Mouse (Mus musculus): ENCODE data around the gene Plcb4. TPM values are rescaled to one million over a fixed set of nuclear protein-coding genes. Genes with fewer than 3 reads are reported as not detected.
"Not testable (repeated sequence)": the region's sequence is repeated elsewhere in the genome, so short reads cannot be mapped to it uniquely, and the experiment has no call there.

The Plcb4 gene
- polyA plus RNA-seq, 1 experiment from 2014 or later = 0.62 TPM

DNA sequence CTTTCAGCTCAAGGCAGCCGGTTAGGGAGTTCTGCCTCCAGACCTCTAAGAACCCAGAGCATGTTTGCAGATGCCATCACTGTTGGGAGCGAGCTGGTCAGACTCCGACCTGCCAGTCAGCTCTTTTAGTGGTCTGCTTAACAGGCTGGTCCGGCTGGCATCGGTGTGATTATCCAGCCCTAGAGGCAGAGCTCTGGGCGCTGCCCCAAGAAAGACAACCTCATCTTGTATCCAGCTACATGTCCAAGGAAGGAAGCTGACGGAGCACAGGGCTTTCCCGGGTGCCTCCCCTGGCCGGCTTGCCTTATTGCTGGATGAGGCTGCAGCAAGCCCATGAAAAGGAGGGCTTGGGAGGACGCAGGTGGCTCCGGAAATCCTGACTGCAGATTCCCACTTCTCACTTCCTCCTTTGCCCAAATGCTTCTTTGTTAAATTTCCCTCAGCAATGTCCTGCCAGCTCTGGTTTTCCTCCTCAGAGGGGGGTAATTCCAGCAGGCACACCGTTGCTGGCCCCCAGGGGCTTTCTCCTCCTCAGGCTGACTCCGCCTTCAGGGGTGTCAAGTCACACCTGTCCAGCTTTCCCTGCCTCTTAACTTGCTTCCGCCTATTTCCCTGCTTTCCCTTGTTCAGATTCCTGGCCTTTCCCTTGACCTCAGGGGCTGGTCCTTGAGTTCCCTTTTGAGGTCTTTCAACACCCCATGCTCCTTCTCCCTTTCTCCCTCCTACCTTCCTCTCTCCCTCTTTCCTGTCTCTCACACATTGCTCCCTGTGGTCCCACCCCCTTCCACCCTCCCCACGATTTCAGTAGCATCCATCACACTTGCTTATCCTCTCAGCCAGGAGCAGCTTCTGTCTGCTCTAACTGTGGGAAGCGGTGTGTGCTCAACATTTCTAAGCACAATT, 58.7 kb downstream of the Plcb4 start:
- 52% methylated on average over 16 of the region's 16 CpGs for WGBS (ENCODE audit: missing documents)
- no peaks in the 10 kb centered on the region for H3K36me3 ChIP-seq (ENCODE audit: inconsistent target)
- no peaks in the 10 kb centered on the region for H3K79me2 ChIP-seq (ENCODE audit: inconsistent target)

GRCm38 (mm10) chr2:135722109-135722508, 63.3 kb downstream of the Plcb4 start:
- WGBS (ENCODE audit: missing documents) = 85% methylated on average over 5 of the region's 5 CpGs
- Histone ChIP-seq H3K36me3 (ENCODE audit: inconsistent target) (no peaks in the 10 kb centered on the region), H3K4me3 (ENCODE audit: inconsistent target) (no peak overlapping the region), H3K27ac (no peak overlapping the region), H3K79me2 (ENCODE audit: inconsistent target) (no peaks in the 10 kb centered on the region)

More for the DNA sequence above, 58.7 kb downstream of the Plcb4 start:
- Histone ChIP-seq H3K27ac (no peak overlapping the region), H3K4me3 (ENCODE audit: inconsistent target) (no peak overlapping the region)

DNA sequence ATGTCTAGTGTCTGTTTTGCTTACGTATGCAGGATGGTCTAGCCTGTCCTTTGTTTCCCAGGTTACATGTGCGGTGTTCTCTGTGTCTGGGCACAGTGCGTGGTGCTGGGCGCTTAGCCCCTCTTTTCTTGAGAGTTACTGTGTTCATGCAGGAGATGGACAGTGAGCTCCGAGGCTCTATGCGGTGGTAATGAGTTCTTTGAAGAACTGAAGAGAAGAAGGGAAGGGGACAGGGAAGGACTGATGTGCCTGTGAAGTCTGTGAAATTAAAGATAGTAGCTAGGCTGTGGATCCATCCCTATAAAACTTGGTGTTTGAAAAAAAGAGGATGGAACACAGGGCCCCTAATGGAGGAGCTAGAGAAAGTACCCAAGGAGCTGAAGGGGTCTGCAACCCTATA, 64.6 kb downstream of the Plcb4 start:
- no peak overlapping the region for H3K27ac ChIP-seq
- H3K36me3 ChIP-seq (ENCODE audit: inconsistent target) = no peaks in the 10 kb centered on the region
- H3K4me3 ChIP-seq (ENCODE audit: inconsistent target) = no peak overlapping the region
- WGBS (ENCODE audit: missing documents) = 97% methylated on average over 6 of the region's 6 CpGs
- no peaks in the 10 kb centered on the region for H3K79me2 ChIP-seq (ENCODE audit: inconsistent target)

DNA sequence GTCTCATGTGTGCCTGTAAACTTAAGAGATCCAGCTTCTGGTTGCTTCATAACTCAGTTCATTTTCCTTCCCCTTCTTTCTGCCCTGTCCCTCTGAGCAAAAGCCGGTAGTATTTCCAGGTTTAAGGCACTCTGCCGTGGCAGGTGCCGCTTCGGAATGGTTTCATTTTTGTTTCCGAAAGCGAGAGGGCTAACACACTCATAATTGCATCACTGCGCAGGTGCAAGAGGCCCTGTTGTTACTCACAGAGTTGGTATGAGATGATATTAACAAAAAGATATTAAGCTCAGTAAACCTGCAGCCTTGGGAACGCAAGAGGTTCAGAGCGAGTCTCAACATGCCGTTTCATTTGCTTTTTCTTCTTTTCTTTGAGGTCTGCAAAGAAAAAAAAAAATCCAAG, 65.7 kb downstream of the Plcb4 start:
- no peaks in the 10 kb centered on the region for H3K36me3 ChIP-seq (ENCODE audit: inconsistent target)
- no peaks in the 10 kb centered on the region for H3K79me2 ChIP-seq (ENCODE audit: inconsistent target)
- H3K27ac ChIP-seq = no peak overlapping the region
- WGBS (ENCODE audit: missing documents) = 72% methylated on average over 7 of the region's 10 CpGs
- H3K4me3 ChIP-seq (ENCODE audit: inconsistent target) = no peak overlapping the region

- Histone ChIP-seq H3K4me3 (ENCODE audit: inconsistent target) (no peak overlapping the region), H3K36me3 (ENCODE audit: inconsistent target) (no peaks in the 10 kb centered on the region), H3K79me2 (ENCODE audit: inconsistent target) (no peaks in the 10 kb centered on the region), H3K27ac (peak overlapping the region; percentile 31)
- WGBS (ENCODE audit: missing documents) = 12% methylated on average over 4 of the region's 4 CpGs
These were observed 66.6 kb downstream of the Plcb4 start for GRCm38 (mm10) chr2:135725362-135725761.

DNA sequence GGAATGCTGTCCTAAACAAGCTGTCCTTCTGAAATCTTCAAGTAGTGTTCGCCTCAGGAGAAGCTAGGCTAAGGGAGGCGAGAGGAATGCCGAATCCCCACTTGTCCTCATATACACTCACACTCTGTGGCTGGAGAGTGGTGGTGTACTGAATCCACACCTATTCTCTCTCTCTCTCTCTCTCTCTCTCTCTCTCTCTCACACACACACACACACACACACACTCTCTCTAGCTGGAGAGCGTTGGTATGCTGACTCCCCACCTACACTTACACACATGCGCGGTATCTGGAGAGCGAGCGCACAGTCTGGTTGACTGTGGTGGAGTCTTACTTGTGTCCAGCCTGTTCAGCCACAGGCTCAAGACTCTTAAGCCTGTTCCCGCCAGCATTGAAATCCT, 68.3 kb downstream of the Plcb4 start:
- Histone ChIP-seq H3K36me3 (ENCODE audit: inconsistent target) (no peaks in the 10 kb centered on the region), H3K79me2 (ENCODE audit: inconsistent target) (no peaks in the 10 kb centered on the region), H3K4me3 (ENCODE audit: inconsistent target) (no peak overlapping the region), H3K27ac (no peak overlapping the region)
- WGBS (ENCODE audit: missing documents) = 96% methylated on average over 7 of the region's 9 CpGs

DNA sequence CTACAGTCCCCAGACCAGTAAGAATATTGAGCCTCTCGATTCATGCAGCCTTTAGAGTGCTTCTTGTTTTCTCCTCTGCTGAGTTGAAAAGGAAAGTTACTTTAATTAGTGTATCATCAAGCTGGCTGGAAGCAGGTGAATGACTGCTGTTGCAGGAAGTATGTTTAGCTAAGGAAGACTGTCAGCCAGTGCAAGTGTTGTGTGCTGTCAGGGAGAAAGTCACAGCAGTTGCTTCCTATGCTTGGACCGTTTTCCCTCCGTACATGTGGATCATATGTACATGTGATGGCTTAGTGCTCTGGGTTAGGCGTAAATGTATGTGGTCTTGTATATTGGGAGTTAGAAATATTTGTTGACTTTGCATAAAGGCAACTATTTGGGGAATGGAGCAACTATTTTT, 69.1 kb downstream of the Plcb4 start:
- Histone ChIP-seq H3K27ac (no peak overlapping the region), H3K79me2 (ENCODE audit: inconsistent target) (no peaks in the 10 kb centered on the region), H3K4me3 (ENCODE audit: inconsistent target) (no peak overlapping the region), H3K36me3 (ENCODE audit: inconsistent target) (no peaks in the 10 kb centered on the region)
- WGBS (ENCODE audit: missing documents) = 67% methylated on average over 4 of the region's 4 CpGs

DNA sequence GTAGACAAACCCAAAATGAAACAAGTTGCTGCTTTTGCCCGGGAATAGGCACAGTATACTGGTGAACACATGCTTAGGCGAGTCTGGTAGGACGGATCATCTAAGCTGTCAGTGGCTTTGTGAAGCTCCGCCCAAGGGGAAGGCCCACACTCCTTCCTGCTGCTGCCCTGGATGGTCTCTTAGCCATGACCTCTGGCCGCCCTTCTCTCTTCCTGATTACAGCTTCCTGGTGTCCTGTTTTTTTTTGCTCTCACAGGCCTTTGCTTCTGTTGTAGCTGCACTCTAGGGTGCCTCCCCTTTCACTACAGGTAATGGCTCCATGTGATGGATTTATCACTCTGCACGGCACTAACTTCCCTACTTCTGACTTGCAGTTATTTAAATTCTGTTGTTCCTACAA, 72.8 kb downstream of the Plcb4 start:
- H3K36me3 ChIP-seq (ENCODE audit: inconsistent target) = no peaks in the 10 kb centered on the region
- no peak overlapping the region for H3K27ac ChIP-seq
- H3K79me2 ChIP-seq (ENCODE audit: inconsistent target) = no peaks in the 10 kb centered on the region
- H3K4me3 ChIP-seq (ENCODE audit: inconsistent target) = no peak overlapping the region
- WGBS (ENCODE audit: missing documents) = 40% methylated on average over 6 of the region's 6 CpGs

GRCm38 (mm10) chr2:135732651-135733050, 73.8 kb downstream of the Plcb4 start:
- Histone ChIP-seq H3K4me3 (ENCODE audit: inconsistent target) (no peak overlapping the region), H3K36me3 (ENCODE audit: inconsistent target) (no peaks in the 10 kb centered on the region), H3K27ac (no peak overlapping the region), H3K79me2 (ENCODE audit: inconsistent target) (no peaks in the 10 kb centered on the region)
- WGBS (ENCODE audit: missing documents) = 35% methylated on average over 4 of the region's 4 CpGs

GRCm38 (mm10) chr2:135733926-135734510, 75.2 kb downstream of the Plcb4 start:
- 79% methylated on average over 10 of the region's 10 CpGs for WGBS (ENCODE audit: missing documents)

DNA sequence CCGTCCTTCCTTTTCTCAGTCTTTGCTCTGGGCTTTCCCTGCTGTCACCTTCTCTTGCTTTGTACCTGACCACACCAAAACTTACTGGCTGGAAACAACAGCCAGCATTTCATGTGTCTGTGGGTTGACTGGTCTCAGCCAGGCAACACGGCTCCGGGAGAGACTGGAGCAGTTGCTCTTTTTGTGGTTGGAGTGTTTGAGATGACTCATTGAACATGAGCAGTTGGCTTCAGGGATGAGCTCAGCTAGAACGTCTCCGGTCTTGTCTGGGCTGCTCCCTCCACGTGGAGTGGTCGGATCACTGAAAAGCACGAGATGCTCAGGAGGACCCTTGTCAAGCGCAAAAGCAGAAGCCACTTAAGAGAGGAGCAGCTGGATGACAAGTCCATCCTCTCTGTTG, 78.7 kb downstream of the Plcb4 start:
- 29% methylated on average over 7 of the region's 9 CpGs for WGBS (ENCODE audit: missing documents)
- Histone ChIP-seq H3K27ac (peak overlapping the region; percentile 53), H3K79me2 (ENCODE audit: inconsistent target) (no peaks in the 10 kb centered on the region), H3K36me3 (ENCODE audit: inconsistent target) (no peaks in the 10 kb centered on the region), H3K4me3 (ENCODE audit: inconsistent target) (no peak overlapping the region)

More at GRCm38 (mm10) chr2:135733926-135734510, 75.2 kb downstream of the Plcb4 start:
- no peak overlapping the region for H3K4me3 ChIP-seq (ENCODE audit: inconsistent target)
- H3K27ac ChIP-seq = no peak overlapping the region
- H3K79me2 ChIP-seq (ENCODE audit: inconsistent target) = no peaks in the 10 kb centered on the region
- no peaks in the 10 kb centered on the region for H3K36me3 ChIP-seq (ENCODE audit: inconsistent target)

DNA sequence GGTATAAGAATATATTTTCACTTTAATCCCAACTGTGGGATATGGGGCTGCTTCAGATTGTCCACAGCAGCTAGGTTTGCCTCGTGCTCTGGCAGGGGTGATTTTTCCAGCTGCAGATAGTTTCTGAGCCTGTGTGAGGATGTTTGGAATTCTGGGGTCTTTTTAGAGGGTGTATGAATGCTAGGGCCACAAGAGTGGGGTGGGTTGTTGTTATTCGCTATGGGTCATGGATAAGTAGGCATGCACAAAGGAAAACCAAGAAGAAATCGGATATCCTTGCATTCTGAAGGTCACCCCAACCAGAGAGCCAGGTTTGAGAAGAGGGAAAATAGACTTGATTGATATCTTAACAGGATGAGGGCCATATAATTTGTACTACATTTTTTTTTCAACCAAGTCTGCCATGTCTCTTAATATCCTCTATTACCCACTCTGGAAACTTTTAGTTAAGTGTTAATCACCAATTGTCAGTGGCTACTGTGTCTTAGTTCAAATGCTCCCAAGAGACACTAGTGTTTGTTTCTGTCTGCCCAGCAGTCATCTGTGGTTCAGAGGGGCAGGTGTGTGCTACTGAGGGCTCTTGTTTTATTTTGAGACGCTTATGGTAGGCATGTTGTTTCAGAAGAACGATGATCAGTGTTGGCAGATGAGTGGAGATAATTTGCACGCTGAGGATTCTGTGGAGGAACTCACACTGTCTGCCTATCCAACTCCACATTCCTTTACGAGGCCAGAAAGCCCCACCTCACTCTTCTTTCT, 79.4 kb downstream of the Plcb4 start:
- not testable (repeated sequence) for H3K36me3 ChIP-seq (ENCODE audit: inconsistent target); H3K79me2 ChIP-seq (ENCODE audit: inconsistent target); H3K4me3 ChIP-seq (ENCODE audit: inconsistent target)
- WGBS (ENCODE audit: missing documents) = 88% methylated on average over 7 of the region's 7 CpGs
- H3K27ac ChIP-seq = 0 out of 2 replicates have a peak overlapping the region, but pooled peaks have one; percentile 19

DNA sequence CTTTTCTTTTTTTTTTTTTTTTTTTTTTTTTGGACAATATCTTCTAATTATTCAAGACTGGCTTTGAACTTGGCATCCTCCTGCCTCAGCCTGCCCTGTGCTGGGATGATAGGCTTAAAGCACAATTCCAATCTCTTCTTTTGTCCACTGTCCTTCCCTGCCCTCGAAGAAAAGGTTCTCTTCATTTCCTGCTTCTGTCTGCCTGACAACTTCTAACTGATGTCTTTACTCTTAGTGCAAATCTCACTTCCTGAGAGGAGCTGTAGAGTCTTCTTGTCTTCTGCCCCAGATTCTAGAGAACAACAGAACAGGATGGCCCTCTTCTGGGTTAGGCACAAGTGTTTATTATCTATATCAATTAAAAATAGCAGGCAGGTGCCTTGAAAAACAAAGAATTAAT, 80.1 kb downstream of the Plcb4 start:
- WGBS (ENCODE audit: missing documents) = 11% methylated on average over 1 of the region's 1 CpGs

DNA sequence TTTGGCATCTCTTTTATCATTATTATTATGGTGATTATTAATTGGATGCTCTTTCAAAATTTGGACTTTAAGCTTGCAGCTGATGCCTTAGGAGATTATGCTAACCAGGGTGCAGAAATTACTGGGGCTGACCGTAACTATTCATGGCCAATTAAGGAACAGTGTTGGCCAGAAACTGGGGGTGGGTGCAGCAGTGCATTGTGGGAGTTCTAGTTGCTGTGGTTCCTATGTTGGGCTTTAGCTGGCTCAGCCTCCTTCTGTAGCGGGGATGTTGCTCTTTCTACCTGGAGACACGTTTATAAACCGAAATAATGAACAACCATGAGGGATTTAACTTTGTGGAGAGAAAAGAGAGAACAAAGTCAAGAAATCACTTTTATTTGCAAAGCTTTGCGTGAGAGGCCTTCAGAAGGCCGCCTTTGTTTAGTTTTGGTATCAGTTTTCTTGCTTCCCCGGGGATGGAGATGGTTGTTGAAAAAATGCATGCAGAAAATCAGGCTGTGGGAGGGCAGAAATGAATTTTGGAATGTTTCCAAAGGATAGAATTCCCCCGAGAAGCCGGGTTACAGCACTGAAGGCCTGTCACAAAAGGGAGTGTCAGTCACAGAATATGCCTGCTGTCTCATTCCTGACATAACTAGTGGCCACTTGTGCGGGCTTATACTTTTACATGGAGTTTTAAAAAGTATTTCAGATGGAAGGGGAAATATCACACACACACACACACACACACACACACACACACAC, 84.3 kb downstream of the Plcb4 start:
- no peaks in the 10 kb centered on the region for H3K36me3 ChIP-seq (ENCODE audit: inconsistent target)
- no peak overlapping the region for H3K4me3 ChIP-seq (ENCODE audit: inconsistent target)
- no peaks in the 10 kb centered on the region for H3K79me2 ChIP-seq (ENCODE audit: inconsistent target)
- H3K27ac ChIP-seq = no peak overlapping the region
- 91% methylated on average over 9 of the region's 10 CpGs for WGBS (ENCODE audit: missing documents)

More for the DNA sequence above, 80.1 kb downstream of the Plcb4 start:
- no peak overlapping the region for H3K27ac ChIP-seq
- no peaks in the 10 kb centered on the region for H3K79me2 ChIP-seq (ENCODE audit: inconsistent target)
- no peaks in the 10 kb centered on the region for H3K36me3 ChIP-seq (ENCODE audit: inconsistent target)
- no peak overlapping the region for H3K4me3 ChIP-seq (ENCODE audit: inconsistent target)

Measured in macrophage (primary cell).